Mouse (Mus musculus) spleen, adult 2 months (tissue): ENCODE measurements around the gene Gtf2ird1. TPM values are rescaled to one million over a fixed set of nuclear protein-coding genes. Genes with fewer than 3 reads are reported as not detected.

Source experiments
- DNase-seq, 2 experiments: peaks; one replicate each; pipeline versions ENCODE4 v3.0.0 to v3.0.0-alpha.2; 2012 to 2021; ENCODE audit warnings: low spot score in 2 of 2, low read depth in 1 of 2
- H3K27ac ChIP-seq: fragments of 200-500 bp; 2 replicates; pipeline ENCODE4 v1.5.1; 2012; ENCODE audit warnings: low read length, inconsistent platforms; ENCODE audit not compliant: insufficient read depth
- H3K27me3 ChIP-seq: fragments of 200-500 bp; 2 replicates; pipeline ENCODE4 v1.6.1; 2012; ENCODE audit warnings: mild to moderate bottlenecking, moderate library complexity, low read length, inconsistent platforms; ENCODE audit not compliant: control insufficient read depth, insufficient read depth
- H3K36me3 ChIP-seq: fragments of 200-500 bp; 2 replicates; pipeline ENCODE4 v1.6.1; 2012; ENCODE audit warnings: mild to moderate bottlenecking, low read length, inconsistent platforms; ENCODE audit not compliant: control insufficient read depth, insufficient read depth
- H3K4me1 ChIP-seq: fragments of 200-500 bp; 2 replicates; pipeline ENCODE4 v1.6.1; 2011; ENCODE audit warnings: inconsistent platforms; ENCODE audit not compliant: control insufficient read depth, insufficient read depth, insufficient read length
- H3K4me3 ChIP-seq: fragments of 200-500 bp; 2 replicates; pipeline ENCODE4 v1.5.1; 2011; ENCODE audit warnings: mild to moderate bottlenecking, inconsistent platforms; ENCODE audit not compliant: insufficient read depth, insufficient read length; ENCODE audit errors: extremely low read depth
- CTCF ChIP-seq: fragments of 200-500 bp; IDR thresholded peaks from 2 replicates; pipeline ENCODE4 v1.5.1; 2011; ENCODE audit warnings: mild to moderate bottlenecking, inconsistent platforms; ENCODE audit not compliant: insufficient read depth, insufficient read length, insufficient replicate concordance; ENCODE audit errors: extremely low read depth
- POLR2A ChIP-seq: fragments of 200-500 bp; IDR thresholded peaks from 2 replicates; pipeline ENCODE4 v1.6.1; 2011; ENCODE audit warnings: low read depth, low read length, inconsistent platforms
- WGBS: fragments of 180-500 bp; shearing (Covaris S2); methylation state at CpG from one replicate; pipeline ENCODE4 v1.1.7; 2018; 5-methylcytosine and 5-hydroxymethylcytosine counted together
- polyA plus RNA-seq: library from polyadenylated mRNA; depleted of rRNA; stranded (reverse); fragments of >200 nt; gene quantifications from 2 replicates; pipeline ENCODE4 v1.2.3, GENCODE M21; 2012

Gtf2ird1 gene
- polyA plus RNA-seq, 1 experiment: 12.1 TPM

DNA sequence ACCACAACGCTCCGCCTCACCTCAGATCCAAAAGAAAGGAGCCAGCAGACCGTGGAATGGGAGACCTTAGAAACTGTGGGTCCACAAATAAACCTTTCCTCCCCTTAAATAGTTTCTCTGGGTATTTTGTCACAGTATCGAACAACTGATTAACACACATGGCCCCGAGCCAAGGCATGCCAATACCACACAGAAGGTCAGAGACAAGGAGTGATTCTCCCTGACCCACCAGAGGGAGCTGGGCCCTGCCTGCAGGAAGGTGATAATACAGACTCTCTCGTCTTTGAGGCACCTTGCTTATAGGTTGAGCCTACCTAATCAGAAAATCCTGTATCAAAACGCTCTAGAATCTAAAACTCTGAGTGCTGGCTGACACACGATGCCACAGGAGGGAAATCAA lies 30.9 kb downstream of the Gtf2ird1 start:
- H3K27ac ChIP-seq: no peak overlapping the region
- no peak overlapping the region for H3K4me3 ChIP-seq
- no peaks in the 10 kb centered on the region for H3K4me1 ChIP-seq
- H3K27me3 ChIP-seq: no peaks in the 10 kb centered on the region
- WGBS: 93% methylated on average over 8 of the region's 8 CpGs
- no peaks in the 10 kb centered on the region for H3K36me3 ChIP-seq
- no peak for DNase-seq
- no peak for TF ChIP-seq CTCF
- no peak for TF ChIP-seq POLR2A

DNA sequence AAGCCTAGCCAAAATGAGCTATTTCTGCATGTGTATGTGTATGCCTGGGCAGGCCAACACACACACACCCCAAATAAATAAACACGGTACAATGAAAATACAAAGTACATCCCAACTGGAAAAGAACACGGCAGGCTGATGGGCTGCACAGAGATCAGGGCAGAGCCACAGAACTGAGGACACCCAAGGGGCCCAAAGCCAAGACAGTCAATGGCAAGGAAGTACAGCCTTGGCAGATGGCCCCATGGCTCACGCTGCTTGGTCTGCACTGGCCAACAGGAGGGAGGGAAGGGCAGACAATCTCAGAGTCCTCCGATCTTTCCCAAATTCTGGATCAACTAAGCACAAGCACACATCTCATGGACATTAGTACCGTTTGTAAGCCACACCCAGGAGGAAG lies 32.6 kb downstream of the Gtf2ird1 start:
- no peak overlapping the region for H3K4me3 ChIP-seq
- no peak for TF ChIP-seq CTCF
- no peak for TF ChIP-seq POLR2A
- DNase-seq: no peak
- H3K27me3 ChIP-seq: no peaks in the 10 kb centered on the region
- no peaks in the 10 kb centered on the region for H3K4me1 ChIP-seq
- H3K36me3 ChIP-seq: no peaks in the 10 kb centered on the region
- 81% methylated on average over 5 of the region's 5 CpGs for WGBS
- H3K27ac ChIP-seq: no peak overlapping the region

DNA sequence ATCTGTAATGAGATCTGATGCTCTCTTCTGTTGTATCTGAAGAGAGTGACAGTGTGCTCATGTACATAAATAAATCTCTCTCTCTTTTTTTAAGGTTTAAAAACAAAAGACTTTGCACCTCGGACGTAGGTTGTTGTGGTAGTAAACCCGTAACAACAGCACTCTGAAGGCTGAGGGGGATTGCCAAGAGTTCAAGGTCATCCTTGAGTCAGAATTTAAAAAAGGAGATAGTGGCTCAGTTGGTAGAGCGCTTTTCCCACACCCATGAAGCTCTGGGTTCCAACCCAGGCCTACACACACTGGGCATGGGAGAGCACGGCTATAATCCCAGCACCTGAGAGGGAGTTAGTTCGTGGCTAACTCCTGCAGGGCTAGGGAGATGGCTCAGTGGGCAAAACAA lies 33.1 kb downstream of the Gtf2ird1 start:
- H3K27ac ChIP-seq: no peak overlapping the region
- WGBS: 93% methylated on average over 6 of the region's 6 CpGs
- H3K4me1 ChIP-seq: no peaks in the 10 kb centered on the region
- H3K4me3 ChIP-seq: no peak overlapping the region
- DNase-seq: no peak
- no peaks in the 10 kb centered on the region for H3K36me3 ChIP-seq
- no peak for TF ChIP-seq CTCF
- no peak for TF ChIP-seq POLR2A
- no peaks in the 10 kb centered on the region for H3K27me3 ChIP-seq

DNA sequence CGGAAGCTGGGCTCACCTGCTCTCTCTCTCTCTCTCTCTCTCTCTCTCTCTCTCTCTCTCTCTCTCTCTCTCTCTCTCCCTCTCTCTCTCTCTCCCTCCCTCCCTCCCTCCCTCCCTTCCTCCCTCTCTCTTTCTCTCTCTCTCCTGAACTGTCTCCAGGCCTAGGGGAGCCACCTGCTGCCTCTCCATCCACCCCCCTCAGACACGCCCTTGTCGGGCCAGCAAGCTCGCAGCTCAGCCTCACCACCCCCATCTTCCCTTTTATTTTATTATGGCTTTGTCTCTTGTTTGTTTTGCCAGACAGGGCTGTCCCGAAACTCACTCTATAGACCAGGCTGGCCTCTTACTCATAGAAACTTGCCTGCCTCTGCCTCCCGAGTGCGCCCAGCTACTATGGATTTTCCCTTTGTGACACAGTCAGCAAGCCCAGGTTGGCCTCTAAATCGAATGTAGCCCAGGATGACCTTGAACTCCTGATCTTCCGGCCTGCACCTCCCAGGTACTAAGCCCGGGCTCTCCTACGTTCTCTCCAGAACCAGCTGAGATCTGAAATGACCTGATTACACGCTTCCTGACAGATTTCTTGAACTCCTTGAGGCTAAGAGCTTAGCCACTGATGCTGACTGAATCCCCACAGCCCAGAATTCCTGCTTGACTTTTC lies 34.1 kb downstream of the Gtf2ird1 start:
- no peak overlapping the region for H3K4me3 ChIP-seq
- DNase-seq: no peak
- H3K27ac ChIP-seq: no peak overlapping the region
- H3K36me3 ChIP-seq: no peaks in the 10 kb centered on the region
- TF ChIP-seq POLR2A (no peak), CTCF (no peak)
- no peaks in the 10 kb centered on the region for H3K27me3 ChIP-seq
- H3K4me1 ChIP-seq: no peaks in the 10 kb centered on the region
- WGBS: 89% methylated on average over 12 of the region's 12 CpGs

DNA sequence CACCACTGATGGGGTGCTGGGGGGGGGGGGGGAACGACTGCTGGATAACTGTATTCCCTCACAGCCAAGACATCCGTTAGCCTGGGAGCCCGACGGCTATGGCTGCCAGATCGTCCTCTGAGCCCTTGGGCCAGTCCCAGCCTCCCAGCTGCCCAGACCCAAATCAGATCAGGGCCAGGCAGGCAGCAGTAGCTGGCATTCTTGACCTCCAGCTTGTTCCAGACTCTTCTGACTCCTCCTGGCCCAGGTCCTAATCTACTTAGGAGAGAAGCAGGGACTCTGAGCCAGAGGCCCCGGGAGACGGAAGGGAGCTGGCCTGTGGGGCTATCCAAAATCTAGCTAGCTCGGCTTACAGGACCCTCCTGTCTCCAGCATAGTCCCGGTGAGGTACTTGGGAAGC lies 35.5 kb downstream of the Gtf2ird1 start:
- no peak for TF ChIP-seq CTCF
- TF ChIP-seq POLR2A: no peak
- H3K27ac ChIP-seq: no peak overlapping the region
- no peak for DNase-seq
- no peak overlapping the region for H3K4me3 ChIP-seq
- H3K36me3 ChIP-seq: no peaks in the 10 kb centered on the region
- WGBS: 92% methylated on average over 9 of the region's 9 CpGs
- H3K4me1 ChIP-seq: no peaks in the 10 kb centered on the region
- H3K27me3 ChIP-seq: no peaks in the 10 kb centered on the region

DNA sequence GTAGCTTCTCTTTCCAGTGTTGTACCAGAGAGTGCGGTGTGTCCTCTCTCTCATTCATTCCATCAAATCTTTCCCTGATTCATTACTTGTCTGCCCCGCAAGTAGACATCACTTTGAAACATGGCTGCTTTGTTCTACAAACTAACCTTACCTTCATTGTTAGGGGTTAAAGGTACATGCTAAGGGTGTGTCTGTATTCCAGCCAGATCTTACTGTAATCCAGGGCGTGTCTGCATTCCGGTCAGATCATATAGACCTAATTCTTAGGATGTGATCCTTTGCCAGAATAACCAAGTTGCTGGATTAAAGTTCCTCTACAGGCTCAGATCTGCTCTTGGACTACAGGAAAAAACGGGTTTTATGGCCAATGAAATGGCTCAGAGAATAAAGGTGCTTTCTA lies 36.8 kb downstream of the Gtf2ird1 start:
- no peak for DNase-seq
- TF ChIP-seq CTCF: no peak
- no peak for TF ChIP-seq POLR2A
- WGBS: 94% methylated on average over 5 of the region's 5 CpGs
- H3K27me3 ChIP-seq: no peaks in the 10 kb centered on the region
- no peaks in the 10 kb centered on the region for H3K36me3 ChIP-seq
- no peak overlapping the region for H3K27ac ChIP-seq
- H3K4me1 ChIP-seq: no peaks in the 10 kb centered on the region
- no peak overlapping the region for H3K4me3 ChIP-seq

DNA sequence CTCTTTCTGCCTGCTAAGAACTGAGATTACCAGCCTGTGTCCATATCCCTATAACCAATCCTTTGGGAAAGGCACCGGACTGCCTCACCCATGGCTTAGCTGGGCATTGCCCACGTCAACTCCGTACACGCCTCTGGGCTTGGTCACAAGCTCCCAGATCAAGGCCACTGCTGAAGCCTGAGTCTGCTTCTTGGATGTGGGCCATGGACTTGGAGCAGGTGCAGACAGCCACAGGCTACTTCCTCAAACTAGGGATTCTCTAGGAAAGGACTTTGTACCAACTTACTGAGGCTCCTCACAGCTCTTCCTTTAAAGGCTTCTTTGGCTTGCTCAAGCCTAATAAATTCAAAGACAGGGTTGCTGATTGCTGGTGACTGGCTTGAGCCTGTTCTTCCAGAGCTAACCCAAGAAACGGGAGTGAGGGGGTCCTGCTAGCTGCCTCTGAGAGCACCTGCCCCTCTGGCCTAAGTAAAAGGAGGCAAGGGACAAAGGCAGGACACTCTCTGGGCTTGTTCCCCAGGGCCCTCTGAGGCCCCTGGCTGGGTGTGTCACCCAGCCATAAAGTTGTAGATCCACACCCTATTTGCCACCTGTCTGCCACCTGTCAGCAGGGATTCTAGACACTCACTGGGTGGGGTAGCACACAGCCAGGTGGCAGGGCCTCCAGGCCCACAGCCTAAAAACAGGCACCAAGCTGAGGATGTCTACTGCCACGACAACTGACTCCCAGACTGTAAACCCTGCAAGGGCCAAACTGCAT lies 38.0 kb downstream of the Gtf2ird1 start:
- Histone ChIP-seq H3K27me3 (no peaks in the 10 kb centered on the region), H3K36me3 (no peaks in the 10 kb centered on the region), H3K4me1 (no peaks in the 10 kb centered on the region), H3K4me3 (no peak overlapping the region), H3K27ac (no peak overlapping the region)
- 84% methylated on average over 6 of the region's 6 CpGs for WGBS
- TF ChIP-seq CTCF (no peak), POLR2A (no peak)
- DNase-seq: no peak
